In the genomic region with DNA sequence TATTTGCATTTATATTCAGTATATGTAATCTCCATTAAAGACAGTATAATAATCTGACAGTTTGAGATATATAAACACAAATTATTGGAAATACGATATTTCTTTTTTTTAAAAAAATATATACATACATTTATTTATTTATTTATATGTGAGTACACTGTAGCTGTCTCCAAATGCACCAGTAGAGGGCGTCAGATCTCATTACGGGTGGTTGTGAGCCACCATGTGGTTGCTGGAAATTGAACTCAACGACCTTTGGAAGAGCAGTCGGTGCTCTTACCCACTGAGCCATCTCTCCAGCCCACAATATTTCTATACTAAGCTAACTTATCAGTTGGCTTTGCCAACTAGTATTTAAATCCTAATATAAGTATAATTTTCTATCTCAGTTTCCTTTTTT, we compare ENCODE assay signal across 9 mouse cellular contexts. TPM values are rescaled to one million over a fixed set of nuclear protein-coding genes. Genes with fewer than 3 reads are reported as not detected.
DNase-seq lines count a peak whose midpoint lies in the region; ATAC-seq lines count a peak whose summit lies in the region.
"Had no signal": no experiment of that assay in that cellular context is flagged by ENCODE, and none has a peak within 500 bp of the region (broad histone marks: within the 10 kb centered on the region; RNA-seq: fewer than 3 reads in every experiment).

No protein-coding gene starts in this region.

- H3K27me3 ChIP-seq in forebrain, embryonic 11.5 days (ENCODE audit: control insufficient read depth, insufficient read depth, low read length) = no peaks in the 10 kb centered on the region
- H3K27me3 ChIP-seq: heart, embryonic 15.5 days had no signal

- no peak overlapping the region for H3K4me2 ChIP-seq in forebrain, embryonic 11.5 days (ENCODE audit: low read depth, low read length, severe bottlenecking)
- H3K4me2 ChIP-seq: heart, embryonic 15.5 days had no signal

- H3K9ac ChIP-seq in forebrain, embryonic 11.5 days (ENCODE audit: low read length) = no peak overlapping the region
- H3K9ac ChIP-seq: heart, embryonic 15.5 days had no signal

- no peak overlapping the region for H3K4me3 ChIP-seq in forebrain, embryonic 11.5 days (ENCODE audit: low read depth, low read length)
- H3K4me3 ChIP-seq: heart, embryonic 15.5 days had no signal

- no peak for ATAC-seq in forebrain, embryonic 11.5 days (replicated peaks; ENCODE audit: low FRiP score)

- no peak overlapping the region for H3K27ac ChIP-seq in forebrain, embryonic 11.5 days (ENCODE audit: low read depth, low read length)
- H3K27ac ChIP-seq: heart, embryonic 15.5 days had no signal

- DNase-seq in embryo, embryonic 10 days (ENCODE audit: low spot score) = peak; percentile 61
- DNase-seq in embryo, embryonic 9.5 days (ENCODE audit: extremely low spot score) = no peak
- peak; percentile 40 for DNase-seq in right cerebral cortex, postnatal 14 days
- no peak for DNase-seq in right cerebral cortex, postnatal 36 days (ENCODE audit: low spot score in 2 of 2)
- peak; percentile 51 for DNase-seq in kidney, postnatal 10 days
- DNase-seq in thymus, postnatal 10 days (ENCODE audit: low spot score in 2 of 2) = peak; percentile 39 to 73
- DNase-seq in forebrain, embryonic 11.5 days (ENCODE audit: low spot score) = no peak
- no peak for DNase-seq in urinary bladder, postnatal 4 days (ENCODE audit: low spot score in 2 of 2)

- H3K9me3 ChIP-seq in forebrain, embryonic 11.5 days (ENCODE audit: control insufficient read depth, low read length) = no peaks in the 10 kb centered on the region
- H3K9me3 ChIP-seq: heart, embryonic 15.5 days had no signal

- peaks cover 7% of the 10 kb centered on the region; the same call in 1 of the 2 replicates for H3K36me3 ChIP-seq in forebrain, embryonic 11.5 days (ENCODE audit: control insufficient read depth, insufficient read depth, low read length)

- H3K4me1 ChIP-seq in forebrain, embryonic 11.5 days (replicated peaks; ENCODE audit: control insufficient read depth, insufficient read depth, low read length) = no peaks in the 10 kb centered on the region
- H3K4me1 ChIP-seq: heart, embryonic 15.5 days had no signal

- 67% methylated on average over 5 of the region's 5 CpGs for WGBS in forebrain, embryonic 11.5 days

RNA-seq across cellular contexts. Expression of a gene that starts 6.2 kb away (rescaled TPM):
- polyA plus RNA-seq in forebrain, embryonic 11.5 days (2014; fragmentation: Nextera tagmentation; extraction: Ambion mirVana) = 15.3 and 19.5 TPM in 2 replicates

RNA-seq across cellular contexts. Expression of a gene that starts 30.1 kb away (rescaled TPM):
- 124 and 130 TPM in 2 replicates for polyA plus RNA-seq in forebrain, embryonic 11.5 days (2014; fragmentation: Nextera tagmentation; extraction: Ambion mirVana)

RNA-seq across cellular contexts. Expression of a gene that starts 33.0 kb away (rescaled TPM):
- polyA plus RNA-seq in forebrain, embryonic 11.5 days (2014; fragmentation: Nextera tagmentation; extraction: Ambion mirVana) = 25.4 and 27.9 TPM in 2 replicates

Comparison
In these comparisons a context has a peak if more than half of its experiments do, and no peak if none do; other contexts are left out.
1. DNase-seq: peak in embryo, embryonic 10 days (single experiment), right cerebral cortex, postnatal 14 days (single experiment), kidney, postnatal 10 days (single experiment) and thymus, postnatal 10 days (2 of 2); none in embryo, embryonic 9.5 days (single experiment), right cerebral cortex, postnatal 36 days (0 of 2), forebrain, embryonic 11.5 days (single experiment) and urinary bladder, postnatal 4 days (0 of 2).